Comparison of ENCODE assay signal across 8 mouse cellular contexts in the genomic region with DNA sequence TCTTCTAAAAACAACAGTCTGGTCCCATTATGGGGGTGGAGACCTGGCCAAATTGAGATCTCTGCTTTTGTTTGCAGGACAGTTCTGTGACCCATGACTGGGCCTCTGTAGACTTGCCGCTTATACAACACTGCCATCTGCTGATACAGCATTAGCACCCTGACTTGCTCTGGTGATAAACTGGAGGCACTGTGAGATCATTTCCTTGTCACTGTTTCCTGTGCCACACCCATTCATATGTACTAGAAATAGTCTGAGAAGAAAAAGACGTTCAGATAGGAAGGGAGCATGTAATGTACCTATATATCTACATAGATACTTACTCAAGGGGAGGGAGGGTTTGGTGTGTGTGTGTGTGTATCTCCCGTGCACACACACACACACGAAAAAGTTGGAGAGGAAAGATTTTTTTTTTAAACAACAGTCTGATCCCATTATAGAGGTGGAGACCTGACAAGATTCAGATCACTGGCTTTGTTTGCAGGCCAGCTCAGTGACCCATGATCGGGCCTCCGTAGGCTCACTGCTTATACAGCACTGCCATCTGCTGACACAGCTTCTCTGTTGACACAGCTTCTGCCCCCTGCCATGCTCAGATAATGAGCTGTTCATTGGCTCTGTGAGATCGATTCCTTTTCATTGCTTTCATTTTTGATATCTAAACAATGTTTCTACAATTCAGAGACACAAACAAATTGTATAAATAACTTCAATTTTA.
DNase-seq lines count a peak whose midpoint lies in the region; ATAC-seq and TF ChIP-seq lines count a peak whose summit lies in the region.

No protein-coding gene starts in this region.

- no peaks in the 10 kb centered on the region for H3K9me3 ChIP-seq in intestine, embryonic 16.5 days (ENCODE audit: control insufficient read depth, low read length)
- H3K9me3 ChIP-seq in liver, embryonic 12.5 days (replicated peaks): no peaks in the 10 kb centered on the region

- no peak overlapping the region for H3K4me3 ChIP-seq in cerebellum, adult 2 months (replicated peaks; ENCODE audit: insufficient read depth, low read depth, low read length)
- H3K4me3 ChIP-seq in intestine, embryonic 16.5 days (ENCODE audit: low read length): no peak overlapping the region
- peak overlapping the region; percentile 21 for H3K4me3 ChIP-seq in liver, embryonic 12.5 days
- no peak overlapping the region for H3K4me3 ChIP-seq in myocyte

- peak; percentile 28 to 44 for DNase-seq in urinary bladder, postnatal 36 days (ENCODE audit: low spot score in 2 of 2)
- no peak for DNase-seq in urinary bladder, postnatal 10 days (ENCODE audit: low spot score)
- peak; percentile 55 to 63 for DNase-seq in cerebellum, adult 2 months
- peak; percentile 24 to 42 for DNase-seq in frontal cortex, postnatal 36 days (ENCODE audit: low spot score in 2 of 2)
- peak; percentile 38 to 66 for DNase-seq in thymus, postnatal 10 days (ENCODE audit: low spot score in 2 of 2)

- peaks cover 4% of the 10 kb centered on the region; the same call in 1 of the 2 replicates for H3K4me1 ChIP-seq in cerebellum, adult 2 months (ENCODE audit: control insufficient read depth, insufficient read depth, low read length)
- no peaks in the 10 kb centered on the region for H3K4me1 ChIP-seq in intestine, embryonic 16.5 days (ENCODE audit: control insufficient read depth, insufficient read depth, low read length)
- peaks cover 30% of the 10 kb centered on the region for H3K4me1 ChIP-seq in liver, embryonic 12.5 days

- peak; percentile 73 for TF ChIP-seq CTCF in cerebellum, adult 2 months (IDR thresholded peaks at IDR 0.05; ENCODE audit: borderline replicate concordance, insufficient read depth, low read depth, low read length)

- H3K27ac ChIP-seq in cerebellum, adult 2 months (ENCODE audit: insufficient read depth, low read length): no peak overlapping the region
- H3K27ac ChIP-seq in intestine, embryonic 16.5 days (ENCODE audit: low read length): no peak overlapping the region
- H3K27ac ChIP-seq in liver, embryonic 12.5 days: peak overlapping the region; percentile 78

- peak; percentile 97 for ATAC-seq in intestine, embryonic 16.5 days
- ATAC-seq in liver, embryonic 12.5 days: peak; percentile 91

- H3K36me3 ChIP-seq in intestine, embryonic 16.5 days (ENCODE audit: control insufficient read depth, insufficient read depth, low read length): no peaks in the 10 kb centered on the region
- no peaks in the 10 kb centered on the region for H3K36me3 ChIP-seq in liver, embryonic 12.5 days
- no peaks in the 10 kb centered on the region for H3K36me3 ChIP-seq in myocyte (ENCODE audit: control insufficient read depth, insufficient read depth)

- no peak for TF ChIP-seq POLR2A in cerebellum, adult 2 months (IDR thresholded peaks at IDR 0.05; ENCODE audit: borderline replicate concordance, insufficient read depth, low read length)
- no peak for TF ChIP-seq POLR2A in myocyte (IDR thresholded peaks at IDR 0.05; ENCODE audit: insufficient read length, low read depth)

- H3K79me2 ChIP-seq in myocyte (ENCODE audit: control insufficient read depth, insufficient read depth): no peaks in the 10 kb centered on the region

- H3K4me2 ChIP-seq in intestine, embryonic 16.5 days (ENCODE audit: low read depth, low read length): no peak overlapping the region
- peak overlapping the region; percentile 65 for H3K4me2 ChIP-seq in liver, embryonic 12.5 days
- H3K4me2 ChIP-seq in myocyte (ENCODE audit: low read depth): peak overlapping the region; percentile 35

- H3ac ChIP-seq in myocyte (ENCODE audit: control insufficient read depth, insufficient read length): no peak overlapping the region

- WGBS in cerebellum, adult 2 months: 5% methylated on average over 7 of the region's 7 CpGs
- WGBS in intestine, embryonic 16.5 days: 17% methylated on average over 7 of the region's 7 CpGs
- WGBS in liver, embryonic 12.5 days (ENCODE audit: insufficient replicate concordance): 6% methylated on average over 7 of the region's 7 CpGs

- no peaks in the 10 kb centered on the region for H3K27me3 ChIP-seq in cerebellum, adult 2 months (ENCODE audit: control insufficient read depth, insufficient read depth, low read length)
- no peaks in the 10 kb centered on the region for H3K27me3 ChIP-seq in intestine, embryonic 16.5 days (replicated peaks; ENCODE audit: control insufficient read depth, insufficient read depth, low read length)
- no peaks in the 10 kb centered on the region for H3K27me3 ChIP-seq in liver, embryonic 12.5 days (replicated peaks)
- H3K27me3 ChIP-seq in myocyte (ENCODE audit: control insufficient read depth, insufficient read depth, insufficient read length): no peaks in the 10 kb centered on the region

- H3K9ac ChIP-seq in intestine, embryonic 16.5 days (ENCODE audit: low read depth, low read length): no peak overlapping the region
- H3K9ac ChIP-seq in liver, embryonic 12.5 days: peak overlapping the region; percentile 39; the same call in 1 of the 2 replicates

TF ChIP-seq in myocyte, 11 proteins besides CTCF, POLR2A, EP300 and RAD21:
- TF ChIP-seq MAX (IDR thresholded peaks at IDR 0.05; ENCODE audit: low read depth) (no peak), TCF3 (IDR thresholded peaks at IDR 0.05; ENCODE audit: insufficient read length, low read depth) (no peak), SRF (IDR thresholded peaks at IDR 0.05; ENCODE audit: control insufficient read depth, insufficient read length, low read depth) (no peak), E2F4 (IDR thresholded peaks at IDR 0.05; ENCODE audit: insufficient read depth) (no peak), MYOD1 (IDR thresholded peaks at IDR 0.05; ENCODE audit: control insufficient read depth in 1 of 3, insufficient read length in 2 of 3, low read depth in 2 of 3) (no peak), CEBPB (IDR thresholded peaks at IDR 0.05; ENCODE audit: insufficient read depth, poor library complexity, severe bottlenecking) (no peak), POLR2AphosphoS2 (IDR thresholded peaks at IDR 0.05; ENCODE audit: insufficient read length, low read depth) (no peak), TCF12 (IDR thresholded peaks at IDR 0.05; ENCODE audit: insufficient read depth, poor library complexity, severe bottlenecking) (no peak), MYOG (IDR thresholded peaks at IDR 0.05; ENCODE audit: control insufficient read depth in 1 of 3, insufficient read depth in 1 of 3, insufficient read length in 2 of 3, low read depth in 2 of 3) (no peak), USF1 (IDR thresholded peaks at IDR 0.05; ENCODE audit: low read depth) (no peak), REST (IDR thresholded peaks at IDR 0.05; ENCODE audit: insufficient read depth, insufficient read length) (no peak)
